Mouse (Mus musculus) naive thymus-derived CD4-positive, alpha-beta T cell, adult 2 months (primary cell): ENCODE data around the gene Tcte2.
A peak's percentile ranks its signal among the peaks of the same experiment; 100 is the strongest.
"Not testable (repeated sequence)": the region's sequence is repeated elsewhere in the genome, so short reads cannot be mapped to it uniquely, and the experiment has no call there.

Source experiments
- DNase-seq: peaks from one replicate; pipeline ENCODE4 v3.0.0-alpha.2; 2011; ENCODE audit warnings: low read depth

The Tcte2 gene

DNA sequence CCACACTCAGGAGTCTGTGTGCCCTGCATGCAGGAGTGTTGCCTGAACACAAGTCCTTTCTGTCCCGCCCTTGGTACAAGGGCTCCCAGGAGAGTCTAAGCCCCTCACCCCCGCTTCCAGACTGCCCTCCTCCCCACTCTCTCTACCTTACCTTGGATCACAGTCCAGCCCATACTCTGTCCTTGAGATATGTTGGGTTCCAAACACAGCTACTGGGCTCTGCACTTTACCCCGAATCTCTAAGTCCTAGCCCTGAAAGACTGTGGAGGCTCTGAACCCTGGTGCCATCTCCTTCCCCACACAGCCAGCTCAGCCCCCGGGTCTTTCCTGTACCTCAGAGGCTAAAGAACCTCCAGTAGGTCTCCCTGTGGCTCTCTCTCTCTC lies 78.6 kb downstream of the Tcte2 start:
- DNase-seq, result peak; percentile 26

DNA sequence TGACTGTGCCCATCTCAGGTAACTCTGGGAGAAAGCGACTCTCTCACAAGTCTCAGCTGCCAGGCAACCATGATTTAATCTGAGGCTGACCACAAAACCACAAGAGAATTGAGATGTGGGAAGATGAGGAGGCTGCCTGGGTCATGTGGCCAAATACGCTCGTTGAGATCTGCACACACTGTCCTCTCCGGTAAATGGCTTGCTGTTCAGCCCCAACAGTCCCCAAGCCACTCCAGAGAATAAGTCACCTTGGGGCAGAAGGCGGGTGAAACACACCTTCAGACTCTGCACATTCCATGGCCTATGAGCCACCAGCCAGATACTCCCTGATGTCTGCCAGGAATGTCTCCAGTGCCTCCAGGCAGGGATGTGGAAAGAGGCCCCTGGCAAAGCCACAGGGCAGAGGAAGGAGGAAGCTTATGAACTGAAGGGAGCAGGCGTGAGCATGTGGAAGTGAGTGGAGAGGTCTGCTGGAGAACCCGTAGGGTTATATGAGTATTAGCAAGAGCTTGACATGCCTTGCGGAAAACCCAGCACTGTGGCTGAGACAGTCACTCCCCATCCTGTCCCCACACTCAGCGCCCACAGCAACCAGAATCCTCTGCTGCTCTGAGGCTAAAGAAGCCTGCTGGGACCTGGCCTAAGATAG lies 79.1 kb downstream of the Tcte2 start:
- DNase-seq, result peak; percentile 58

DNA sequence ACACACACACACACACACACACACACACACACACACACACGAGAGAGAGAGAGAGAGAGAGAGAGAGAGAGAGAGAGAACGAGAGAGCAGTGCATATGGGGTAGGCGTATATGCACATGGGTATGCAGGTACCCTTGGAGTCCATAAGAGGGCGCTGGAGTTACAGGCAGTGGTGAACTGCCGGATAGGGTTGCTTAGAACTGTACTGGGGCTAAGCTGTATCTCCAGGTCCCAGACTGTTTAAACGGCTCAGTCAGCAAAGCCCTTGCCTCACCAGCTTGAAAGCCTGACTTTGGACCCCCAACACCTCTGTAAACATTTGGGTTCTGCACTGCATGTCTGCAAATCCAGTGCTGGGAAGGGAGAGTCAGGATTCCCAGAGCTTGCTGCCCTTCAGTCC lies 79.9 kb downstream of the Tcte2 start:
- no peak for DNase-seq

DNA sequence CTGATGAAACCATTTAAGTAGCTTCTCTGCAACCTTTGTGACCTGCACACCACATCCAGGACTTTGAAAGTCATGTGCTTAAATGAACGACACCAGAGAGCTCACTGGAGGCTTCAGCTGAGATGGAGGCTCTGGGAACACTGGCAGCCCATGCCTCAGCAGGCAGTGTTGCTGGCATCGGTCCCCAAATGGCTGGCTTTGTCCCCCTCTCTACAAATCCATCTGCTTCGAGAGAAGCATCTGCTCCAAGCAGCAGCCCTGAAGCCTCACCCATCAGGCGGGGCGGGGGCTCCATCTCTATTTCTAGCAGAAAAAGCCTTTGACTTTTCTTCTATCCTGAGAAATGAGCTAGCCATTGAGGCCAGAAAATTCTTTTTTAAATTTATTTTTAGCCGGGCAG lies 80.5 kb downstream of the Tcte2 start:
- DNase-seq, result no peak

DNA sequence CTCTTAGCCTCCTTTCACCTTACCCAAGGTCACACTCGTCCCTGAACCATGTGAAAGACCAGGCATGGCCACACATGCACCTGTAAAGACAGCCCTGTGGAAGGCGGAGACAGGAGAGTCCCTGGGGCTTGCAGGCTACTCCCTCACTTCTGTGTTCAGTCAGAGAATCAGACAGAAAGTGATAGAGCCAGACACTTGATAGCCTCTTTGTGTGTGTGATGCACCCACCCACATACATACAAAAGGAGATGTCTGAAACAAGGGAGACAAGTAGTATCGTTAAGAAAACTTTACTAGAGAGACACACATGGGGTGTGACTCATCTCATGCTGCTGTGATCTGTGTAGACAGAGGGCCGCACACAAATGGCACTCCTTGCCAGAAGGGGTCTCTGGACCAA lies 81.3 kb downstream of the Tcte2 start:
- no peak for DNase-seq

DNA sequence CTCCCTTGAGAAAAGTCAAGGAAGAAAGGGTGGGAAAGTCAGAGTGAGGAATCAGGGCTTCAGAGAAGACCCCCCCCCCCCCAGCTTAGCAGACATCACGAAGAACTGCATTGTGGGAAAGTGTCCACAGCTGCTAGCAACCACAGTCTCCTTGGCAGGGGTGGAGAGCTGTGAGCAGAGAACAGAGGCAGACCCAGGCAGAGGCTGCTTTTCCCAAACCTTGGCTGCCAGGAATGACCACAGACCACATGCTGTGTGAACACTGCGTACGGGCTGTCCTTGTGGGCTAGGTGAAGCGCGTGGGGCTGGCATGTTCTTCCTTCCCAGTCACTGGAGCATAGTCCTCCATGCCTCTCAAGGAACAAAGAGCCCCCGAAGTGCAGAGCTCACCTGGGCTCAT lies 81.9 kb downstream of the Tcte2 start:
- no peak for DNase-seq

DNA sequence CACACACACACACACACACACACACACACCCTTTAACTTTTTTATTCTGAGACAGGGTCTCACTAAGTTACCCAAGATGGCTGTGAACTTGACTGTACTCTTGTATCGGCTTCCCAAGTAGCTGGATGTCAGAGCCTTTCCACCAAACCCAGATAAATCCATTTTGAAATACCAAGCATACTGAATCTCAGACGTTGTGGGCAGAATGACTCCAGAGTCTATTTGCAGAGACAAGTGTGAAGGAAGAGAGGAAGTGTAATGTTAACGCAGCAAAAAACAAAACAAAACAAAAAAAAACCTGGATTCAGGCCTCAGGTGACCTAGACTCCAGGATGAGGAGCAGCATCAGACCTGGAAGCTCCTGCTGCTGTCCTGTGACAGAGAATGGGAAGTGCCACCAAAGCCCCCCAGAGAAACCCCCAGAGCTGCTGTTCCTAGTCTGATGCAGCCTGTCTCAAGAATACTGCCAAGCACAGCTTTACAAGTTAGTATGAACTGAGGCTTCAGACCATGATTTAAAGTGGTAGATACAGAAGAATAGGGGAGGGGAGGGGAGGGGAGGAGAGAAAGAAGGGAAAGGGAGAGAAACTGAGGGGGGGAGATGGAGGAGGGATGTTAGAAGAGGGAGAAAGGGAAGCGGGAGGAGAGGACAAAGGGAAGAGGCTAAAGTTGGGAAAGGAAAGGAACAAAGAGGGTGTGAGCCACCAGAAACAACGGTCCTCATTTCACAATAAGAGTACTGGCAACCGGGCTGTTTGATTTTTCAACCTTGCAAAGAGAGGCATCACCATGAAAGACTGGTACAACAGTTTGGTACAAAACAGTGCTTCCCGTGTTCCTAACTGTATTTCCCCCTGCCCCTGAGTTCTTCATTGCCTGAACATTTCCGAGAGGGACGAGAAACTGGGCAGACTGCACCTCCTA lies 84.1 kb downstream of the Tcte2 start:
- DNase-seq, result no peak

DNA sequence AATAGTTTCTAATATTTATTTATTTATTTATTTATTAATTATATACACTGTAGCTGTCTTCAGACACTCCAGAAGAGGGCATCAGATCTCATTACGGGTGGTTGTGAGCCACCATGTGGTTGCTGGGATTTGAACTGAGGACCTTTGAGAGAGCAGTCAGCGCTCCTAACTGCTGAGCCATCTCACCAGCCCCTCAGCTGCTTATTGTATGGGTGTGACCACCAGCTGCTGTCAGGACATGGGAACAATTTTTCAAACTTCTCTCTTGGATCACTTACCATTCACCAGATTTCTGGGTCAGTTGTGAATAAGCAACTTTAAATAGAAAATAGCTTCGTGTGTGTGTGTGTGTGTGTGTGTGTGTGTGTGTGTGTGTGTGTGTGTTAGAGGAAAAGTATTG lies 85.5 kb downstream of the Tcte2 start:
- not testable (repeated sequence) for DNase-seq

DNA sequence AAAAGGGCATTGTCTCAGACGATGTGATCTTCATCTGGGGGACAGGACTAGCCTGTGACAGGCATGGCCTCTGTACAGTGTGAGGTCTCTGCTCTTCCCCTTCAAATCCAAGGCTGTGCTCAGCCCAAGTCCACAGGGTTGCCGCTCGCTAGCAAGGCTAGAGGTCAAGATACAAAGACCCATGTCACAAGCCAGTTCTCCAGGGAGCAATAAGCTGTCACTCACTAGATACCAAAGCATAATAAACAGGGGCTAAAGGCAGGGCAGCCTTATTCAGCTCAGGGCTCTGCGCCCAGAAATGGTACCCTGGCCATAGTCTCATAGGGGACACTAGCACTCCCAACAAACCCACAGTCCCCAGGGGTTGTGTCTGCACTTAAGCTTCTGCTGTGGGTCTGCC lies 86.0 kb downstream of the Tcte2 start:
- no peak for DNase-seq

DNA sequence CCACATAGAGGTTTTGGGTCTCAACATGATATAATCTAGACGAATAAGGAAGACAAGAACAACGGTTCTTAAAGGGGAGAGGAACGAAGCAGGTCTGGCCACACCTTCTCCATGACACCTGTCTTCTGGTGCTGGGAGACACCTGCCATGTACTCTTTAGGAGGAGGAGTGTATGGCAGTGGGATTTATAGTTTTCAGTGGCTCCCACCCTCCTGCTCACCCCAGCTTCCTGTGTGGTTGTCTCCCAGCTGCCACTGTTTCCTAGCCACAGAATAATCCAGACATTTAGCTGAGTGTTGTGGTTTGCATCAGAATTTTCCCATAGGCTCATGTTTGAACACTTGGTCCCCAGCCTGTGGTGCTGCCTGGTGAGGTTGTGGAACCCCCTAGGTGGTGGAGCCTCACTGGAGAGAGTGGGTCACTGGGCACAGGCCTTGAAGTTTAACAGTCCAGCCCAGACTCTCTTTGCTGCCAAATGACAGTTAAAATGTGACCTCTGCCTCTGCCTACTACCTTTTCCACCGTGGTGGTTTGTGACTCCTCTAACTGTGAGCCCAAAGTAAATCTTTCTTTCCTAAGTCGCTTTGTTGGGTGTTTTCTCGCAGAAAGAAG lies 86.8 kb downstream of the Tcte2 start:
- no peak for DNase-seq

DNA sequence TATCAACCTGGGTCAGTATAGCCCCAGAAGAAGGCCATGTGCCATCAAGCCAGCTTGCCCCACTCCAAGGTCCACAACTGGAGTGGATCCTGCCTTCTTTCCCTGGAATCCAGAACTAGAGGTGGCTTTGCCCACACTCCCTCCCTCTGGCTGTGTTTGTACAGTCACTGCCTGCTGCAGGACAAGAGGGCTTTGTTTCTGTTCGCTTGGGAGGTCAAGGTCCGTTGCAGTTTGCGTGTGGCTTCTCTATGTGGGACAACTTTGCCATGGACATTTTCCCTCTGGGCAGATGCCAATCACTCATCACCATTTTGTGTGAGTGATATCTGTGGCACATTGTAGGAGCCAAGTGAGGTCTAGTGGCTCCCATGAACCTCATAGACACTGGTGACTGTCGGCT lies 89.9 kb downstream of the Tcte2 start:
- no peak for DNase-seq

DNA sequence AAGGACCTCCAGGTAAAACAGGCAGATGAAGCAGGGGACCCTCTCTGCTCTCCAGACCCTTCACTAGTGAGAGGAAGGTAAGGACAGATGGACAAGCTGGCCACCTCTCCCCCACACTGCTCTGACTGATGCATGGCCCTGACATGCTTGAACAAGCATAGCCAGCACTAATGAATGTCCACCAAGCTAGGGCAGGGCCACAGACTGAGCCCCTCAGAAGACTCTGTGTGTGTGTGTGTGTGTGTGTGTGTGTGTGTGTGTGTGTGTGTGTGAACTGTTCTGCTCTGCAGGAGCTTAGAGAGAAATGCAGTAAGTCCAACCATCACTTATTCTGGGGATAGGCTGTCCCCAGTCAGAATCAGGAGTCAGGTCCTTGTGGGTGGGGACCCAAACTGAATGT lies 91.4 kb downstream of the Tcte2 start:
- DNase-seq, result no peak

DNA sequence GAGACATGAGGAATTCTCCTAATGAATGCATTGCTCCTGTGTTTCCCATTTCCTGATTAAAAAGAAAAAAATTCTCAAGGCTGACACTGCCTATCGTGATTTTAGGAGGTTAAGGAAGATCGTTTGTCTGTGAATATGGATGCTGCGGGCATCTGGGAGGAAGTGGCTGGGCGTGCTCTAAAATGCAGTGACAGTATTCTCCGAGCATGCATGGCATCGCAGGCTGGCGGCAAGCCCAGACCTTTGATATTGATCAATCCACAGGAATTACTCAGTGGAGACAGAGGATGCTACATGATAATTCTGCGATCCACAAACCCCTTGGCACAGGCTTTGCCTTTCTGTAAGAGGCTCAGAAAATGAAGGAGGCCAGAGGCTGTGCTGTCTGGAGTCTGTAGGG lies 92.4 kb downstream of the Tcte2 start:
- no peak for DNase-seq

DNA sequence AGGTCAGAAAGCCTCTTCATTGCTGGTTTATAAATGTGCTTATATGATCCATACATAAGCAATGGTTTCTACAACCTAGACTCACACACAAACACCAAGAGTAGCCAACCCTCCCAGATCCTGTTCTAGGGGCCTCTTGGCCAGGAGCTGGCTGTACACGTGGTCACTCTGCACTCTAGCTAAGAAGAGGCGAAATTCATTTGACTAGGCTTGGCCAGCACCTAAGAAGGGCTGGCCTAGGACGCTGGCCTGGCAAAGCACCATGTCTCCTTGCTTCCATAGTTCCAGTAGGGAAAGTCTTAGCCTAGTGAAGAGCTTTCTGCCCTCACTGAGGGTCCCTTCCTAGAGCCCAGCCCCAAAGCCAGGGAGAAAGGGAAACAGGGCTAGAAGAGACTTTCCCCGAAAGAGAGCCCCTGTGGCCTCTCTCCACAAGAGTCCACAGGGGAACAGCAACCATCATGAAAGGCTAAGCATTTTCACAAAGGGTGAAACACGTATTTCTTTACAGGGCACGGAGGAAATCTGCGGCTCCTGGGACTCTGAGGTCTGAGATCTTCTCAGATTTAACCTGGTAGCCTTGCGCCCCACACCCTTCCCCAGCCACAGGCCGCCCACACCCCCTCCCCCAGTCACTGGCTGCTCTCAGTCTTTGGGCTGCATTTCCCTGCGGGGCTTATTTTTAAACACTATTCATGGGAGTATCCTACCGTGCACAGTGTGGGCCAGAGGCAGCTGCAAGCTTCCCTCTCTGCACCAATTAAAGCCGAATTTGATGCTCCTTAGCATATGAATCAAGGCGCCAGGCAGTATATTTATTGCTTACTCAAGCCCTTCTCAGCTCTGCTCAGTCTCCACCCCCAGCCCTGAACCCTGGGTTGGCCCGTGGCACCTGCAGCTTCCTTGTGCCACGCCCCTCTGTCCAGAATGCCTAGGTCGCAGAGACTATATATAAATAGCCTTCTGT lies 93.3 kb downstream of the Tcte2 start:
- DNase-seq, result no peak

DNA sequence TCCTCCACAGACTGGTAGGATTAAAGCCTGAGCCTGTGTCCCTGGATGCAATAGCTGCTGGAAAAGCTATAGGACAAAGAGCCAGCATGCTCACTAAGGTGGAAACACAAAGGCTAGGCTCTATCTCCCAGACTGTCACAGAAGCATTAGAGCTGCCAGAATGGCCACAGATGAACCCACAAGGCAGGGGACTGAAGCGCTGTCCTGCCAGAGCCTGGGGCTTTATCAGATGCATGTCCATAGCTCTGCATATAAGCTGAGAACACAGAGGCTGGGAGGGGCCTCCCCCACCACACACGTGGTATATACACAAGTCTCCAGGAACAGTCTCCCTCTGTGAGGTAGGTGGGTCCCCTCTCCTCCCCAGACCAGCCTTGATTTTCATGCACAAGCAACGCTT lies 94.6 kb downstream of the Tcte2 start:
- DNase-seq, result no peak

DNA sequence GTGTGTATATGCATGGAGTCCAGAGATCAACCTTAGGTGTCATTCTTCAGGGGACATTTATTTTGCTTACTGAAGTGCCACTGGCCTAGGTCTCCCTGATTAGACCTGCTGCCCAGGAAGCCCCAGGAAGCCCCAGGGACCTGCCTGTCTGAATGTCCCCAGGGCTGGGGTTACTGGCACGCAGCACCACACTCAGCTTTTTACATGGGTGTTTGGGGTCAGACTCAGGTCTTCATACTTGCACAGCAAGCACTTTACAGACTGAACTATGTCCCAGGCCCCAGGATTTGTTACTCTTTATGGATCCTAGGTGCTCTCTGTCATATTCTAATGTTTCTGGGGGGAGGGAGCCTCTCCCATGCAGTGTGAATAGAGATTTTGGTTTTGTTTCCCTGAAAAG lies 95.9 kb downstream of the Tcte2 start:
- DNase-seq, result no peak

DNA sequence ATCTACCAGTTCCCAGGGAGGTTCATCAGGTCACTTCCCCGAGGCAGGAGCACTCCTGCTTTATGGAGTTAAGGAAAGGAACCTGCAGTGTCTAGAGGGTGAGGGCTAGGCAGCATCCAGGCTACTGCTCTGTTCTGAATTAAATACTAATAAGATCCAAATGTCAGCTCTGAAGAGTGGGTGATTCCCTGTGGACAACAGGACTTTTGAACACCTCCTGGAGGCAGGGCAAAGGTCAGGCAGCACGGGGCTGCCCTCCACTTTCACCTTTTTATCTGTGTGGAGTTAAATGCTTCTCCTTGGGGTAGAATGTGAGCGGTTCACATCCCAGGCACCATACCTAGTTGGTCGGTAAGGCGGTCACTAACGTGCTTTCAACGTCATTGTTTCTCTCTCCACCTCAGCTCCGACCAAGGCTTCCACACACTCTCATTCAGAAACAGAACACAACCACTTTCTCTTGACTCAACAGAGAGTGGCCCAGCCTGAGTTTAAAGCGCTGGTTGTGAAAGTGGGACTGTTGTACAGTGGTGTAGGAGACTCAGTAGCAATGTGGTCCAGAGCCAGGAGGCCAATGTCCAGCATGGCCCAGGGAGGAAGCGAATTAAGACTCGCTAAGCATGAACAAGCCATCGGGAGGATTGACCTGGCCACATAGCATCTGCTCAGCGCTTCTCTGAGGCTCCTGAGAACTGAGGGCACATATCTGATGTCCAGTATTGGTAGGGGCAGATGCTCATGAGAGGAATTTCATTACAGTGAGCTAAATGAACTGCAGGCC lies 98.0 kb downstream of the Tcte2 start:
- DNase-seq, result no peak
